Mouse (Mus musculus): Measurements from ENCODE around the gene Rhov. TPM values are rescaled to one million over a fixed set of nuclear protein-coding genes. Genes with fewer than 3 reads are reported as not detected.

The Rhov gene
- total and polyA plus RNA-seq, 2 experiments from 2014 or later: 27.8 to 29.3 TPM

GRCm38 (mm10) chr2:119240075-119240818, 30.8 kb downstream of the Rhov start:
- DNase-seq (no peak), ATAC-seq (no peak)
- 71% methylated on average over 4 of the region's 4 CpGs for WGBS
- no peaks in the 10 kb centered on the region for H3K9me3 ChIP-seq (ENCODE audit: low read length)
- peaks cover 44% of the 10 kb centered on the region for H3K27me3 ChIP-seq (ENCODE audit: insufficient read depth, low read length)
- H3K36me3 ChIP-seq (ENCODE audit: insufficient read depth): no peaks in the 10 kb centered on the region
- H3K4me1 ChIP-seq (ENCODE audit: insufficient read depth): no peaks in the 10 kb centered on the region
- no peak overlapping the region for H3K27ac ChIP-seq (ENCODE audit: low read depth, low read length)
- H3K9ac ChIP-seq: no peak overlapping the region
- H3K4me3 ChIP-seq (ENCODE audit: low read depth, low read length): no peak overlapping the region
- no peak for TF ChIP-seq CTCF (IDR thresholded peaks at IDR 0.05; ENCODE audit: low read depth)
- no peak overlapping the region for H3K4me2 ChIP-seq (ENCODE audit: low read depth)

GRCm38 (mm10) chr2:119238671-119239070, 32.4 kb downstream of the Rhov start:
- ATAC-seq: no peak
- DNase-seq: no peak
- H3K9me3 ChIP-seq (ENCODE audit: low read length): no peaks in the 10 kb centered on the region
- 80% methylated on average over 2 of the region's 2 CpGs for WGBS
- no peak overlapping the region for H3K27ac ChIP-seq (ENCODE audit: low read depth, low read length)
- peaks cover 54% of the 10 kb centered on the region for H3K27me3 ChIP-seq (ENCODE audit: insufficient read depth, low read length)
- H3K4me3 ChIP-seq (ENCODE audit: low read depth, low read length): no peak overlapping the region
- no peak overlapping the region for H3K9ac ChIP-seq
- H3K4me2 ChIP-seq (ENCODE audit: low read depth): no peak overlapping the region
- no peak for TF ChIP-seq CTCF (IDR thresholded peaks at IDR 0.05; ENCODE audit: low read depth)
- no peaks in the 10 kb centered on the region for H3K36me3 ChIP-seq (ENCODE audit: insufficient read depth)
- no peaks in the 10 kb centered on the region for H3K4me1 ChIP-seq (ENCODE audit: insufficient read depth)

- DNase-seq: peak; percentile 27
Measured at GRCm38 (mm10) chr2:119237871-119238220, 33.2 kb downstream of the Rhov start.

GRCm38 (mm10) chr2:119237210-119237870, 33.7 kb downstream of the Rhov start, which contains the start of gene Spint1:
Gene Spint1 (plus strand): TSS chr2:119237362.
- DNase-seq: no peak

More at GRCm38 (mm10) chr2:119237871-119238220, 33.2 kb downstream of the Rhov start:
- peaks cover 54% of the 10 kb centered on the region for H3K27me3 ChIP-seq (ENCODE audit: insufficient read depth, low read length)
- WGBS: 4% methylated on average over 31 of the region's 31 CpGs
- H3K9ac ChIP-seq: no peak overlapping the region
- no peaks in the 10 kb centered on the region for H3K36me3 ChIP-seq (ENCODE audit: insufficient read depth)
- no peaks in the 10 kb centered on the region for H3K4me1 ChIP-seq (ENCODE audit: insufficient read depth)
- ATAC-seq: peak; percentile 60
- H3K4me2 ChIP-seq (ENCODE audit: low read depth): peak overlapping the region; percentile 55
- H3K4me3 ChIP-seq (ENCODE audit: low read depth, low read length): peak overlapping the region; percentile 33
- H3K9me3 ChIP-seq (ENCODE audit: low read length): no peaks in the 10 kb centered on the region
- no peak for TF ChIP-seq CTCF (IDR thresholded peaks at IDR 0.05; ENCODE audit: low read depth)
- no peak overlapping the region for H3K27ac ChIP-seq (ENCODE audit: low read depth, low read length)

GRCm38 (mm10) chr2:119236682-119237209, 34.3 kb downstream of the Rhov start:
- ATAC-seq (no peak), DNase-seq (no peak)
- Histone ChIP-seq H3K27ac (ENCODE audit: low read depth, low read length) (no peak overlapping the region), H3K4me1 (ENCODE audit: insufficient read depth) (no peaks in the 10 kb centered on the region), H3K27me3 (ENCODE audit: insufficient read depth, low read length) (peaks cover 54% of the 10 kb centered on the region), H3K36me3 (ENCODE audit: insufficient read depth) (no peaks in the 10 kb centered on the region), H3K9ac (no peak overlapping the region), H3K9me3 (ENCODE audit: low read length) (no peaks in the 10 kb centered on the region), H3K4me3 (ENCODE audit: low read depth, low read length) (peak overlapping the region; percentile 33), H3K4me2 (ENCODE audit: low read depth) (peak overlapping the region; percentile 55)
- TF ChIP-seq CTCF (IDR thresholded peaks at IDR 0.05; ENCODE audit: low read depth): no peak
- 8% methylated on average over 25 of the region's 25 CpGs for WGBS

More at GRCm38 (mm10) chr2:119237210-119237870, 33.7 kb downstream of the Rhov start, which contains the start of gene Spint1:
- H3K4me1 ChIP-seq (ENCODE audit: insufficient read depth): no peaks in the 10 kb centered on the region
- H3K9me3 ChIP-seq (ENCODE audit: low read length): no peaks in the 10 kb centered on the region
- H3K9ac ChIP-seq: no peak within 1 kb of the TSS
- H3K27me3 ChIP-seq (ENCODE audit: insufficient read depth, low read length): peaks cover 54% of the 10 kb centered on the region
- TF ChIP-seq CTCF (IDR thresholded peaks at IDR 0.05; ENCODE audit: low read depth): no peak
- no peaks in the 10 kb centered on the region for H3K36me3 ChIP-seq (ENCODE audit: insufficient read depth)
- peak within 1 kb of the TSS; percentile 33 for H3K4me3 ChIP-seq (ENCODE audit: low read depth, low read length)
- under 1% methylated on average over 68 of the region's 73 CpGs for WGBS
- no peak within 1 kb of the TSS for H3K27ac ChIP-seq (ENCODE audit: low read depth, low read length)
- H3K4me2 ChIP-seq (ENCODE audit: low read depth): peak within 1 kb of the TSS; percentile 55
- ATAC-seq: peak; percentile 2; the same call in 1 of the 2 replicates

GRCm38 (mm10) chr2:119229775-119230704, 41.0 kb downstream of the Rhov start, which contains the start of gene Ppp1r14d:
Gene Ppp1r14d (minus strand): TSS chr2:119229906.
- Histone ChIP-seq H3K4me2 (ENCODE audit: low read depth) (no peak within 1 kb of the TSS), H3K27me3 (ENCODE audit: insufficient read depth, low read length) (peaks cover 8% of the 10 kb centered on the region; the same call in 1 of the 2 replicates), H3K9me3 (ENCODE audit: low read length) (no peaks in the 10 kb centered on the region), H3K27ac (ENCODE audit: low read depth, low read length) (no peak within 1 kb of the TSS), H3K9ac (no peak within 1 kb of the TSS), H3K4me1 (ENCODE audit: insufficient read depth) (no peaks in the 10 kb centered on the region), H3K4me3 (ENCODE audit: low read depth, low read length) (no peak within 1 kb of the TSS), H3K36me3 (ENCODE audit: insufficient read depth) (no peaks in the 10 kb centered on the region)
- no peak for ATAC-seq
- 77% methylated on average over 6 of the region's 6 CpGs for WGBS
- no peak for TF ChIP-seq CTCF (IDR thresholded peaks at IDR 0.05; ENCODE audit: low read depth)
- DNase-seq: no peak

Other genes with a start within 250 kb of the Rhov start
- gene Ccdc32, start 241.9 kb downstream of the Rhov start, total RNA-seq (2014; rRNA removed): 51.4 and 52.3 TPM in 2 replicates
- 56.3 and 64.3 TPM in 2 replicates for gene Ccdc32, start 241.9 kb downstream of the Rhov start, polyA plus RNA-seq (2015; fragmentation: Nextera tagmentation; extraction: Ambion mirVana)
- 9.4 and 10.3 TPM in 2 replicates for gene Rpusd2, start 236.5 kb downstream of the Rhov start, total RNA-seq (2014; rRNA removed)
- 3.6 TPM in 2 replicates for gene Rpusd2, start 236.5 kb downstream of the Rhov start, polyA plus RNA-seq (2015; fragmentation: Nextera tagmentation; extraction: Ambion mirVana)
- 4.6 and 5.0 TPM in 2 replicates for gene Knl1, start 224.2 kb downstream of the Rhov start, total RNA-seq (2014; rRNA removed)
- 3.8 and 5.2 TPM in 2 replicates for gene Knl1, start 224.2 kb downstream of the Rhov start, polyA plus RNA-seq (2015; fragmentation: Nextera tagmentation; extraction: Ambion mirVana)
- 1.2 and 1.4 TPM in 2 replicates for gene Rad51, start 158.5 kb downstream of the Rhov start, total RNA-seq (2014; rRNA removed)
- gene Rad51, start 158.5 kb downstream of the Rhov start, polyA plus RNA-seq (2015; fragmentation: Nextera tagmentation; extraction: Ambion mirVana): 6.3 and 8.4 TPM in 2 replicates
- gene Rmdn3, start 114.2 kb downstream of the Rhov start, total RNA-seq (2014; rRNA removed): 45.8 and 57.3 TPM in 2 replicates
- 36.4 and 39.5 TPM in 2 replicates for gene Rmdn3, start 114.2 kb downstream of the Rhov start, polyA plus RNA-seq (2015; fragmentation: Nextera tagmentation; extraction: Ambion mirVana)
- 0.38 TPM in 1 of 2 replicates, not detected in the other for gene Gchfr, start 103.5 kb downstream of the Rhov start, total RNA-seq (2014; rRNA removed)
- 1.5 and 1.9 TPM in 2 replicates for gene Gchfr, start 103.5 kb downstream of the Rhov start, polyA plus RNA-seq (2015; fragmentation: Nextera tagmentation; extraction: Ambion mirVana)
- gene Gm14137, start 96.8 kb downstream of the Rhov start, total RNA-seq (2014; rRNA removed): 0.08 TPM in 1 of 2 replicates, not detected in the other
- 0.09 and 0.28 TPM in 2 replicates for gene Gm14137, start 96.8 kb downstream of the Rhov start, polyA plus RNA-seq (2015; fragmentation: Nextera tagmentation; extraction: Ambion mirVana)
- gene Zfyve19, start 62.7 kb downstream of the Rhov start, total RNA-seq (2014; rRNA removed): 37.4 and 38.6 TPM in 2 replicates
- gene Zfyve19, start 62.7 kb downstream of the Rhov start, polyA plus RNA-seq (2015; fragmentation: Nextera tagmentation; extraction: Ambion mirVana): 58.3 and 62.5 TPM in 2 replicates
- 30.6 and 41.9 TPM in 2 replicates for gene Dnajc17, start 62.5 kb downstream of the Rhov start, total RNA-seq (2014; rRNA removed)
- 25.2 and 27.0 TPM in 2 replicates for gene Dnajc17, start 62.5 kb downstream of the Rhov start, polyA plus RNA-seq (2015; fragmentation: Nextera tagmentation; extraction: Ambion mirVana)
- not detected in 2 replicates for gene Ppp1r14d, start 41.4 kb downstream of the Rhov start, total RNA-seq (2014; rRNA removed)
- gene Ppp1r14d, start 41.4 kb downstream of the Rhov start, polyA plus RNA-seq (2015; fragmentation: Nextera tagmentation; extraction: Ambion mirVana): not detected in 2 replicates
- 1.6 and 1.8 TPM in 2 replicates for gene Spint1, start 33.9 kb downstream of the Rhov start, total RNA-seq (2014; rRNA removed)
- gene Spint1, start 33.9 kb downstream of the Rhov start, polyA plus RNA-seq (2015; fragmentation: Nextera tagmentation; extraction: Ambion mirVana): 0.52 and 1.1 TPM in 2 replicates
- 22.5 and 26.7 TPM in 2 replicates for gene Vps18, start 17.5 kb upstream of the Rhov start, total RNA-seq (2014; rRNA removed)
- 17.5 and 22.3 TPM in 2 replicates for gene Vps18, start 17.5 kb upstream of the Rhov start, polyA plus RNA-seq (2015; fragmentation: Nextera tagmentation; extraction: Ambion mirVana)
- 2.8 and 3.7 TPM in 2 replicates for gene Dll4, start 54.5 kb upstream of the Rhov start, total RNA-seq (2014; rRNA removed)
- gene Dll4, start 54.5 kb upstream of the Rhov start, polyA plus RNA-seq (2015; fragmentation: Nextera tagmentation; extraction: Ambion mirVana): 2.3 and 2.4 TPM in 2 replicates
- gene Chac1, start 80.0 kb upstream of the Rhov start, total RNA-seq (2014; rRNA removed): 8.7 and 20.4 TPM in 2 replicates
- 5.7 and 9.1 TPM in 2 replicates for gene Chac1, start 80.0 kb upstream of the Rhov start, polyA plus RNA-seq (2015; fragmentation: Nextera tagmentation; extraction: Ambion mirVana)
- gene Ino80, start 206.4 kb upstream of the Rhov start, total RNA-seq (2014; rRNA removed): 11.2 and 16.3 TPM in 2 replicates
- gene Ino80, start 206.4 kb upstream of the Rhov start, polyA plus RNA-seq (2015; fragmentation: Nextera tagmentation; extraction: Ambion mirVana): 1.4 and 2.2 TPM in 2 replicates